Mouse (Mus musculus) layer of hippocampus, adult 6 months (tissue): Measurements from ENCODE around the gene Tex9. TPM values are rescaled to one million over a fixed set of nuclear protein-coding genes. Genes with fewer than 3 reads are reported as not detected.

Experiments used
- long read RNA-seq, 2 experiments: library from polyadenylated mRNA; unstranded; transcript quantifications; one replicate each; pipeline ENCODE4 v2.0.0; 2019 to 2020
- microRNA-seq: library from miRNA; unstranded; fragments of <30 nt; microRNA quantifications from one replicate; pipeline ENCODE4 v1.2.0, GENCODE M21; 2020
- polyA plus RNA-seq: library from polyadenylated mRNA; unstranded; fragments of <200 nt; fragmentation: Nextera tagmentation; gene quantifications from 2 replicates; pipeline ENCODE4 v1.2.3, GENCODE M21; 2021

Gene Tex9
- polyA plus RNA-seq, result 5.1 and 7.1 TPM in 2 replicates
- long read RNA-seq, experiment 1, partial matches to known transcripts, result 2 of 4 reads
- long read RNA-seq, experiment 1, other reads (novel, unspliced or antisense), result 1 of 4 reads
- long read RNA-seq, experiment 2, transcript Tex9-209 (12 exons, 2,794 nt), result major isoform, 8 of 22 reads
- long read RNA-seq, experiment 2, partial matches to known transcripts, result 0 of 22 reads
- long read RNA-seq, experiment 2, other reads (novel, unspliced or antisense), result 13 of 22 reads

GRCm38 (mm10) chr9:72492194-72492565 is at the start of gene Tex9:
Tex9 (minus strand) TSS chr9:72492212.

DNA sequence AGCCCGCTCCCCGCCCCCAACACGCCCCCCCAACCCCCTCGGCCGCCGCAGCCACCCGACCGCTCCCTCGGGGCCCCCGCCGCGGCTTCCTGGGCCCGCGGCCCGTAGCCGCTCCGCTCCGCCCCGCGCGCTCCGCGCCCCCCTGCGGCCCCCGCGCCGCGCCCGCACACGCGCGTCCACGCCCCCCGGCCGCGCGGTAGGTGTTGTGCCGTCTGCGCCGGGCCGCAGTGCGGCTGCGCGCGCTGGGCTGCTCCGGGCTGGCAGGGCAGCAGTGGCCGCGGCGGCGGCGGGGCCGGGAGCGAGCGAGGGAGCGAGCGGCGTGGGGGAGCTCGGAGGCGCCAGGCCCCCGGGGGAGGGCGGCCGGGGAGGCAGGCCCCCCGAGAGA is 40.0 kb upstream of the Tex9 start, which contains the start of gene Rfx7:
Rfx7 (plus strand) TSS at position 245 of the 385 bp plus-strand sequence.

DNA sequence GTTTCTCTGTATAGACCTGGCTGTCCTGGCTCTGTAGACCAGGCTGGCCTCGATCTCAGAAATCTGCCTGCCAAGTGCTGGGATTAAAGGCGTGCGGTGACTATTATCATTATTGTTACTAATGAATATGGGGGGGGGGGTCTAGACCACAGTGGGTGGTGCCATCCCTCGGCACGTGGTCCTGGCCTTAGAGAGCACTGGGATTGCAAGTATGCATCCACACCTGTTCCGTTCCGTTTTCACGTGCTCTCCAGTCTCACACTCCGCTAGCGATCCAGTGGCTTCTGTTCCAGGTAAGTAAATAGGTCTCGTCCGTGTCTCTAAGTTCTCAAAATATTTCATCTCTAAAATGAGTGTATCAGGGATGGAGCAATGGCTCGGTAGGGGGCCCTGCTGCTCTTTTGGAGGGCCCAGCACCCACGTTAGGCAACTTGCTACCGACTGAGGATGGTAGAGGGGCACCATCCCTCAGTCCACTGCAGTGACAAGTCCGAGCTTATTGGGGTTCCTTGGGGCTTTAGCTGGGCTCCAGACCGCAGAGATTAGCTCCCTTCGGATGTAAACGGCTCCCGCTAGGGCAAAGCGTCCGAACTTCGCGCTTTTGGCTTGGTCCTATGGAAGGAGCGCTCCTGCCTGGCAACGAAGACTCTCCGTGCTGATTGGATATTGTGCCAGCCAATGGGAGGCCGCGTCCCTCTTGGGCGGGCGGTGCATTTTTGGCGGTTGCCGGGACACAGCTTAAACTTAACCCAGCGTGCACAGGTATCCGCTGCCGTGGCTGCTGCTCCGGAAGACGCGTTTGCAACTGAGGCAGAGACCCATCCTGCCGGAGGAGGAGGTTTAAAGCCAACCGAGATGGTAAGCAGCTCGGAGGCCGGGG is 54.0 kb downstream of the Tex9 start, which contains the start of gene Mns1:
Mns1 (plus strand) TSS at position 190 of the 880 bp plus-strand sequence.

Small RNAs within 50 kb of the gene (microRNA-seq; reads per million reads assigned to microRNA genes)
- not detected for gene Gm28010

Other genes with a start within 250 kb of the Tex9 start
- 7.7 and 8.4 TPM in 2 replicates for gene Zfp280d, start 217.4 kb downstream of the Tex9 start, polyA plus RNA-seq
- 2.4 and 5.3 TPM in 2 replicates for gene Mns1, start 54.2 kb downstream of the Tex9 start, polyA plus RNA-seq
- gene Rfx7, start 40.0 kb upstream of the Tex9 start, polyA plus RNA-seq, result 1.9 and 2.5 TPM in 2 replicates
- 144 and 166 TPM in 2 replicates for gene Nedd4, start 170.1 kb upstream of the Tex9 start, polyA plus RNA-seq